Mouse (Mus musculus) liver, embryonic 13.5 days (tissue): ENCODE measurements around the gene Rsph14. TPM values are rescaled to one million over a fixed set of nuclear protein-coding genes. Genes with fewer than 3 reads are reported as not detected.
A peak's percentile ranks its signal among the peaks of the same experiment; 100 is the strongest.

Experiments used
- ATAC-seq: fragments of 200-750 bp; cut with Nextera tagmentation; 2 replicates; pipeline ENCODE4 v1.8.0; 2017; ENCODE audit warnings: low read depth, mild to moderate bottlenecking, moderate number of reproducible peaks, moderate library complexity
- DNase-seq: peaks from one replicate; pipeline ENCODE4 v3.0.0; 2022
- H3K27ac ChIP-seq: fragments of 300-500 bp; sonication (generic); 2 replicates; pipeline ENCODE4 v1.5.1; 2015; ENCODE audit warnings: moderate library complexity, mild to moderate bottlenecking, inconsistent platforms
- H3K27me3 ChIP-seq: fragments of 300-500 bp; sonication (generic); 2 replicates; pipeline ENCODE4 v1.6.1; 2015; ENCODE audit warnings: mild to moderate bottlenecking, inconsistent platforms
- H3K36me3 ChIP-seq: fragments of 300-500 bp; sonication (generic); 2 replicates; pipeline ENCODE4 v1.6.1; 2015; ENCODE audit warnings: mild to moderate bottlenecking, inconsistent platforms
- H3K4me1 ChIP-seq: fragments of 300-500 bp; sonication (generic); replicated peaks from 2 replicates; pipeline ENCODE4 v1.6.1; 2015; ENCODE audit warnings: inconsistent platforms
- H3K4me2 ChIP-seq: fragments of 300-500 bp; sonication (generic); 2 replicates; pipeline ENCODE4 v1.6.1; 2015; ENCODE audit warnings: inconsistent platforms, mild to moderate bottlenecking, moderate library complexity
- H3K4me3 ChIP-seq: fragments of 300-500 bp; sonication (generic); replicated peaks from 2 replicates; pipeline ENCODE4 v1.5.1; 2015; ENCODE audit warnings: mild to moderate bottlenecking, inconsistent platforms
- H3K9ac ChIP-seq: fragments of 300-500 bp; sonication (generic); 2 replicates; pipeline ENCODE4 v1.6.1; 2015; ENCODE audit warnings: mild to moderate bottlenecking, inconsistent platforms
- H3K9me3 ChIP-seq: fragments of 300-500 bp; sonication (generic); replicated peaks from 2 replicates; pipeline ENCODE4 v1.6.1; 2016; ENCODE audit warnings: inconsistent platforms
- WGBS: fragments of 180-500 bp; shearing (Covaris S2); methylation state at CpG from one replicate; pipeline ENCODE4 v1.1.7; 2015; ENCODE audit not compliant: insufficient replicate concordance; 5-methylcytosine and 5-hydroxymethylcytosine counted together
- polyA plus RNA-seq: library from polyadenylated mRNA; unstranded; fragments of >200 nt; fragmentation: Nextera tagmentation; extraction: Ambion mirVana; gene quantifications from 2 replicates; pipeline ENCODE4 v1.2.1, GENCODE M21; 2015

The Rsph14 gene
- polyA plus RNA-seq, 1 experiment from 2014 or later = not detected

DNA sequence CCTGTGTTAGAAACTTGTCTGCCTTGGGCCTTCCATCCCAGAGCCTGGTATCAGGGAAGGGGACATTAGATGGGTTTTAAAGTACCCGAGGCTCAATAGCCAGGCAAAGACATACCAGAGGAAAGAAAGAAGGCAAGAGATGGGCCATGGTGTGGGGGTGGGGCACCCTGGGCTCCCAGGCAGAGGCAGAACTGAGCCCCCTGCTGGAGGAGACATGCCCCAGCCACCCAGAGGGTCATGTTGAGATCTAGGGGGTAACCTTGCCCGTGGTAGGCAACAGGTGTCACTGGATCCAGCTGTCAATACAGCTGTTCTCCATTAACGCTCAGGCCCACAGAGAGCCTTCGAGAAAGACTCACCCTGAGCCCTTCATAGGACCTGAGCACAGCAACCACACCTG is 42.6 kb downstream of the Rsph14 start:
- ATAC-seq (no peak), DNase-seq (no peak)
- Histone ChIP-seq H3K9me3 (no peaks in the 10 kb centered on the region), H3K27me3 (no peaks in the 10 kb centered on the region), H3K4me1 (peaks cover 16% of the 10 kb centered on the region; the same call in 1 of the 2 replicates), H3K9ac (no peak overlapping the region), H3K36me3 (no peaks in the 10 kb centered on the region), H3K27ac (no peak overlapping the region), H3K4me3 (no peak overlapping the region), H3K4me2 (no peak overlapping the region)
- 66% methylated on average over 4 of the region's 4 CpGs for WGBS

DNA sequence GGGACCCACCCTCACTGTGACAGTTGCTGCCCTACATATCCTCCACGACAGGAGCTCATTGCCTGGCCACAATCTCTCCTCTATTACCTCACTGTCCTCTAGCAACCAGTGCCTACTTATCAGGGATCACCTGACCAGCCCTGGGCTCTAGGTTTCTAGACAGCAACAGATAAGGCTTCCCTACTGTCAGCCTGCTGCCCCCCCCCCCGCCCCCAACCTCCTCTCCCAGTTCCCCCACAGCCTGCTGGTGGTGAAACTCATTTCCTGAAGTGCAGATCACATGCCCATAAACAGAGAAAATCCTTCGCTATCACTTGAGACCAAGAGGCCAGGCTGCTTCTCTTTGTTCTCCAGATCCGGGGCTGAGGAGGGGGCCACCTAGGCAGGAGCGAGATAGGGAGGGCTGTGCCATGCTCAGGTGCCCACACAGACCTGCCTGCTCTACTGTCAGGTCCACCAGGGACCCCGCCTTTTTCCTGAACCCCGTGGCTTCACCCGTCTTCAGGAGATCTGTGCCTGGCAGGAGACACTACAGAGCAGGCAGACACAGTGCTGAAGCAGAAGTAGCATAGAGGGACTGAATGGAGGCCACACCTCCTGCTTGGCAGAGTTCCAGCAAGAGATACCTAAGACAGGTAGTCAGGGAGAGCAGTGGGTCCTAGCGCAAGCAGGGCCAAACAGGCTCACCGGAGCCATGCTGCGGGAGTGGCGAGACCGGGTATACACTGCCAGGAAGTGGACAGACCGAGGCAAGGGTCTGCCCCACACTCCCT is 44.5 kb downstream of the Rsph14 start:
- WGBS = 18% methylated on average over 14 of the region's 14 CpGs
- Histone ChIP-seq H3K9ac (no peak overlapping the region), H3K4me2 (0 out of 2 replicates have a peak overlapping the region, but pooled peaks have one; percentile 14), H3K27ac (no peak overlapping the region), H3K9me3 (no peaks in the 10 kb centered on the region), H3K27me3 (no peaks in the 10 kb centered on the region), H3K4me3 (no peak overlapping the region), H3K36me3 (no peaks in the 10 kb centered on the region), H3K4me1 (peaks cover 16% of the 10 kb centered on the region; the same call in 1 of the 2 replicates)
- ATAC-seq (peak; percentile 59), DNase-seq (no peak)

DNA sequence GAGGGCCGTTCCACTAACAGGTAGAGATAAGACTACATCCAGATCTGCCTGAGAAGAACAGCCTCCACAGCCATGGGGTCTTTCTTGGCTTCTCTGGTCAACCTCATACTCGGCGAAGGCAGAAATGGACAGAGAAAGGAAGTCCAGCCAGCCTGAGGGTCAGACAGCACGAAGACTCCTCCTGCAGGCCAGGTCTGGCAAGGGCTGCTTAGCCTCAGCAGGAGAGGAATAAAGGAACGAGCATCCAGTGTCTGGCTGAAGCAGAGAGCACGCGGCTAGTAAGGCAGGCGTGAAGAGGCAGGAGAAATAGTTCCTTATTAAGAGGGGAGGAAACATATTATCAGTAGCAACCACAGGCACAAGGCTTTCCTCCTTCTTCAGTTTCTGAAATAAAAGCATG is 49.2 kb downstream of the Rsph14 start:
- Histone ChIP-seq H3K27ac (no peak overlapping the region), H3K4me1 (peaks cover 14% of the 10 kb centered on the region; the same call in 1 of the 2 replicates), H3K27me3 (no peaks in the 10 kb centered on the region), H3K4me2 (no peak overlapping the region), H3K36me3 (no peaks in the 10 kb centered on the region), H3K9me3 (no peaks in the 10 kb centered on the region), H3K4me3 (no peak overlapping the region), H3K9ac (no peak overlapping the region)
- WGBS = 32% methylated on average over 8 of the region's 8 CpGs
- DNase-seq (no peak), ATAC-seq (no peak)

DNA sequence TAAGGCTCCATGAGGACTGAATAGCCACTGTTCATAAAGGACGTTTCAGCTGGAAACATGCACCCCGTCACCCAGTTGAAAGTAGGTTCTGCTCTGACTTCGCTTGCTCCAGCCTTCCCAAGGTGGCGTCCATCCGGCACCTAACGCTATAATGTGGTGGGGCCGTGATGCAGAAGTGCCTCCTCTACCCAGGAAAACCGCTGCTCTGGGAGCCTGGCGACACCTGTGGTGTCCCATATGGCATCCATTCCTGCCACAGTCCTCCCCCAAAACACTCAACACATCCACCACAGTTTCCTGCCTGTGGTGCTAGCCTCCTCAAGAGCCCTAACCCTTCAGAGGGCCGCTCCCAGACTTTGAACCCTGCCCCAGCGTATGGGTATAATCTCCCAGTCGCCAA is 51.2 kb downstream of the Rsph14 start:
- 55% methylated on average over 12 of the region's 12 CpGs for WGBS
- Histone ChIP-seq H3K4me1 (peaks cover 5% of the 10 kb centered on the region), H3K4me2 (no peak overlapping the region), H3K27ac (no peak overlapping the region), H3K4me3 (no peak overlapping the region), H3K9me3 (no peaks in the 10 kb centered on the region), H3K27me3 (0 out of 2 replicates have a peak, but pooled peaks cover 2% of the 10 kb centered on the region), H3K9ac (no peak overlapping the region), H3K36me3 (no peaks in the 10 kb centered on the region)
- ATAC-seq = no peak
- DNase-seq = no peak

DNA sequence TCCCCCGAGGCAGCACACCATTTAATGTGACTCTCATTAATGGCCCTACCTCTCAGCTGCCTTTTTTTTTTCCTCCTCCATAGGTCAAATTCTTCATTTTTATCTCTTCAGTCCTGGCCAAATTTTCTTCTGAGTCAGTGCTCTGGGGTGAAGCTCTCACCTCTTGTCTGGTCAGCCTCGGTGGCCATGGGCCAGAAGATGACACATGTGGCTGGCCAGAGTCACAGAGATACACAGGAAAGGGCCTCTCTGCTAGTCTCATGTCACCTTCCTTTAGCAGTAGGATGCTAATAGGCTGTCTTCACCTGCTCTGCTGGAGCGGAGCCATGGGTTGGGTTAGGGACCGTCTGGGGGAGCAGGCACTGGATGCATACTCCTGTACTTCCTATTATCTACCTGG is 54.3 kb downstream of the Rsph14 start:
- peaks cover 11% of the 10 kb centered on the region for H3K4me1 ChIP-seq
- H3K27ac ChIP-seq = no peak overlapping the region
- H3K9me3 ChIP-seq = no peaks in the 10 kb centered on the region
- ATAC-seq (no peak), DNase-seq (no peak)
- H3K36me3 ChIP-seq = no peaks in the 10 kb centered on the region
- 0 out of 2 replicates have a peak, but pooled peaks cover 2% of the 10 kb centered on the region for H3K27me3 ChIP-seq
- H3K9ac ChIP-seq = no peak overlapping the region
- no peak overlapping the region for H3K4me3 ChIP-seq
- WGBS = 70% methylated on average over 4 of the region's 4 CpGs
- no peak overlapping the region for H3K4me2 ChIP-seq

DNA sequence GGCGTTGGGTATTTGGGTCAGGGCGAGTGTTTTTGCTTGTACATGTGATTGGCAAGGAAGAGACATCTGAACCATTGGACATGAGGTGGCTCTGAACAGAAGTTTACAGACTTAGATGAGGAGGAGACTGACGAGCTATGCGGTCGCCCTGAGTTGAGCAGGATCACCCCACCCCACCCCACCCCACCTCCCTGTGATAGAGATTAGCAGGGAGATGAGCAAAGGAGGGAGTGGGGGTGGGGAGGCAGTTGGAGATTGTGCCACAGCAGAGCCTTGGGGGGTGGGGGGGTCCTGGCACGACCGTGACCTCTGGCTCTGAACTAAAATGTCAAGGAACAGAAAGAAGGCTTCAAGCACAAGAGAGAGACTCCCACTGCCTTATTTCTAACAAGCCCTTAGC is 56.0 kb downstream of the Rsph14 start:
- Histone ChIP-seq H3K4me2 (no peak overlapping the region), H3K4me3 (no peak overlapping the region), H3K27me3 (0 out of 2 replicates have a peak, but pooled peaks cover 2% of the 10 kb centered on the region), H3K9me3 (no peaks in the 10 kb centered on the region), H3K4me1 (peaks cover 11% of the 10 kb centered on the region), H3K36me3 (no peaks in the 10 kb centered on the region), H3K27ac (no peak overlapping the region), H3K9ac (no peak overlapping the region)
- WGBS = 28% methylated on average over 7 of the region's 7 CpGs
- DNase-seq (no peak), ATAC-seq (peak; percentile 55)

DNA sequence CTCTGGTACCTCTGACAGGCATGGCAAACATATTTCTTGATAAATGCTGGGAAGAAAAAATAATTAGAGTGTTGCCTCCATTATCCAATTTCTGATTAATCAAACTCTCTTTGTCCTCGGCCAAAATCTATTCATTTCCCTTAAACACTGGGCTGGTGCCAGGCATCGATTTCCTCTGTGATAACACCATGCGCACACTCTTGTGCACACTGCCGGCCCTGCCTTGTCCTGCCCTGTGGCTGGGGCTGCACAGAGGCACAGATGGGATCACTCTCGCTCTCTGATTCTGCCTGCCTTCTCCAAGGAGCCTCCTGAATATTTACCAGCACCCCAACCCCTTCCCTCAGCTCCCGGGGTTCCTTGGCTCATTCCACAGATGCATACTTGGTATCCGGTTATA is 56.8 kb downstream of the Rsph14 start:
- H3K9me3 ChIP-seq = no peaks in the 10 kb centered on the region
- no peaks in the 10 kb centered on the region for H3K36me3 ChIP-seq
- H3K4me3 ChIP-seq = no peak overlapping the region
- ATAC-seq (no peak), DNase-seq (no peak)
- 0 out of 2 replicates have a peak, but pooled peaks cover 6% of the 10 kb centered on the region for H3K27me3 ChIP-seq
- no peak overlapping the region for H3K9ac ChIP-seq
- no peak overlapping the region for H3K27ac ChIP-seq
- WGBS = 46% methylated on average over 7 of the region's 7 CpGs
- no peak overlapping the region for H3K4me2 ChIP-seq
- H3K4me1 ChIP-seq = peaks cover 11% of the 10 kb centered on the region

DNA sequence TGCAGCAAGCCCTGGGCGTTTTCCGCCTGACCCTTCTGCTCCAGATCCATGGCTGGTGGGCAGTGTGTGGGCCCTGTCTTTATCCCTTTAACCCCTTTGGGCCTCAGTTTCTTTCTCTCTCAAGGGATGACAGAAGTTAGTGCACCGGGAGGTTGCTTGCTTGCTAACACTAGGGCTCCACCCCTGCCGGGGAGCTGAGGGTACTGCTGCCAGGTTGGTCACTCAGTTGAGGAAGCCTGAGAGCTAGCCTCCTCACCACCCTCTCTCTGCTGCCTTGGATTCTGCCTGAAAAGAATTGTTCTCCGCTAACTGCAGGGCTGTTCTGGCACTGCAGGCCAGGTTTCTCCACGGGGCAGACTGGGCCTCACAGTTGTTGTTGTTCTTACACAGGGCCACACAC is 59.4 kb downstream of the Rsph14 start:
- Histone ChIP-seq H3K27ac (no peak overlapping the region), H3K4me2 (no peak overlapping the region), H3K36me3 (no peaks in the 10 kb centered on the region), H3K9me3 (no peaks in the 10 kb centered on the region), H3K9ac (no peak overlapping the region), H3K4me3 (no peak overlapping the region), H3K27me3 (peaks cover 22% of the 10 kb centered on the region), H3K4me1 (peaks cover 11% of the 10 kb centered on the region)
- DNase-seq = no peak
- no peak for ATAC-seq
- WGBS = 63% methylated on average over 6 of the region's 6 CpGs

DNA sequence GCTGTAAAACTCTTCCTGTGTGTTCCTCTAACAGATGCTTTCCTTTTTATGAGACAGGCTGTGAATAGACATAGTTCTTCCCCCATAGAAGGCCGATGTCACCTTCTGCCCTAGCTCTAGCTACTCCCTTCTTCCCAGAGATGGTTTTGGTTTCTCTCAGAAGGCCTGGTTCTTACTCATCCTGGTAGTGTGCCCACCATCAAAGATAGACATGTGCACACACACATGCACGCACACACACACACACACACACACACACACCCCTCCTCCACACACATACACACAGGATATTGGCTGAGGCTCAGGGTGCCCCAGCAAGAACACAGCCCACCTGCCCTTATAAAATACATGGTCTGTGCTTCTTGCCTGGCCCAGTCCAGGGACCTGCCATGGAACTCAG is 63.1 kb downstream of the Rsph14 start:
- Histone ChIP-seq H3K9ac (no peak overlapping the region), H3K27ac (no peak overlapping the region), H3K9me3 (no peaks in the 10 kb centered on the region), H3K4me3 (no peak overlapping the region), H3K27me3 (peaks cover 49% of the 10 kb centered on the region), H3K4me1 (peaks cover 16% of the 10 kb centered on the region), H3K36me3 (no peaks in the 10 kb centered on the region), H3K4me2 (no peak overlapping the region)
- ATAC-seq (no peak), DNase-seq (no peak)
- 66% methylated on average over 2 of the region's 2 CpGs for WGBS

DNA sequence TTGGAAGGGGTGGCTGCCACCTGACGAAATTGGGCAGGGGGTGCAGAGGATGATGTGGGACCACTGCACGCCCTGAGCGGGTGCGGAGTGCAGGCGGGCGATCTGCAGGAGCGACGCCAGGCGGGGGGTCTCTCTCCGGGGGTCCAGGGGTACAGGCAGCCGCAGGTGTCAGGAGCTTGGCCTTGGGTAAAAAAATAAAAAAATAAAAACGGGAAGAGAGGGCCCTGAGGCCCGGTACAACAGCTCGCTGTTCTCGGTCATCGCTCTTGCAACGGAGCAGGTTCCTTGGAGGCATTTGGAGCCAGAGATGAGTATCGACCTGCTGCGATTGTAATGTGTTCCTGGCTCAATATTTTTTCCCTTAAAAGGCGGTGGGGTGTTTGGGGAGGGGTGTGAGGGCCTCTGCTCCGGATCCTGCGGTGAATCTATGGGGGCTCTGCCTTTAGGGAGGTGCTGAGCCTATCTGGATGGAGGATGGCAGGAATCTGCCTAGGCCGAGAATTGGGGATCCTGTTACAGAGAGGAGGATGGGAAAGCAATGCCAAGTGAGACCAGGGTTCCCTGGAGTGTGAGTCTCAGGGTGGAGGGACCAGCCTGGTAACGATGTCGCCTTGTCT is 64.6 kb downstream of the Rsph14 start:
- Histone ChIP-seq H3K4me2 (peak overlapping the region; percentile 74), H3K4me3 (peak overlapping the region; percentile 57), H3K9ac (peak overlapping the region; percentile 43; the same call in 1 of the 2 replicates), H3K27ac (no peak overlapping the region), H3K9me3 (no peaks in the 10 kb centered on the region), H3K4me1 (peaks cover 16% of the 10 kb centered on the region), H3K27me3 (peaks cover 49% of the 10 kb centered on the region), H3K36me3 (no peaks in the 10 kb centered on the region)
- 10% methylated on average over 25 of the region's 25 CpGs for WGBS
- no peak for ATAC-seq
- DNase-seq = no peak

DNA sequence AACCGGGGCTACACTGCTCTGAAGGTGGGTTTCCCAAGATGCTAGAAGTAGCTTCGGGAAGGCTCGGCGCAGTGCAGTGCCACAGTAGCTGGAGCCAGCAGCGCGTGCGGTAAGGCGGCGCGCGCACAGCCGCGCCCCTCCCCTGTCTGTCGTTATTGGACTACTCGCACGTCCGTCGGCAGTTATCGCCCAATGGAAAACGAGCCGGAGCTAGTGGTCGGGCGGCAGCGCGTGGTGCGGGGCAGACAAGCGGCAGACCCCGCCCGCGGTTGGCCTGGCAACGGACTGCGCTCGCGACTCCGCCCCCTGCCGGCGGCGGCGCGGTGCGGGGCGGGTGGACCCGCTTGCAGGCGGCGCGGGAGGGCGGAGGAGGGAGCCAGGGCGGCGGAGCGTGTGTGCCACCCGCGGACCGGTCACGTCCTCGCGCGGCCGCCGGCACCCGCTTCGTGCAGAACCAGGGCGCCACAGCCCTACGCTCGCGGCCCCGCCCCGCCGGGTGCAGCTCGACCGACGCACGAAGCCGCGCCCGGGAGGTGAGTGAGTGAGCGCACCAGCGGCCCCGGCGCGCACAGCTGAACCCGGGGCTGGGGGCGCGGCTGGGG is 65.4 kb downstream of the Rsph14 start, which contains the start of gene Gnaz:
Gnaz (plus strand) TSS at position 328 of the 602 bp plus-strand sequence.
- H3K27me3 ChIP-seq = peaks cover 49% of the 10 kb centered on the region

More for the DNA sequence above, 65.4 kb downstream of the Rsph14 start, which contains the start of gene Gnaz:
- no peaks in the 10 kb centered on the region for H3K36me3 ChIP-seq
- under 1% methylated on average over 79 of the region's 83 CpGs for WGBS
- DNase-seq (peak; percentile 80), ATAC-seq (peak; percentile 92)
- peak within 1 kb of the TSS; percentile 43 for H3K9ac ChIP-seq
- no peak within 1 kb of the TSS for H3K27ac ChIP-seq
- peak within 1 kb of the TSS; percentile 74 for H3K4me2 ChIP-seq
- H3K9me3 ChIP-seq = no peaks in the 10 kb centered on the region
- peak within 1 kb of the TSS; percentile 57 for H3K4me3 ChIP-seq
- peaks cover 16% of the 10 kb centered on the region for H3K4me1 ChIP-seq
